Mouse (Mus musculus) hindbrain, embryonic 13.5 days (tissue): ENCODE data around the gene Chst13. TPM values are rescaled to one million over a fixed set of nuclear protein-coding genes. Genes with fewer than 3 reads are reported as not detected.

Source experiments
- ATAC-seq: fragments of 200-750 bp; cut with Nextera tagmentation; 2 replicates; pipeline ENCODE4 v1.8.0; 2017; ENCODE audit warnings: moderate TSS enrichment; ENCODE audit not compliant: low FRiP score
- H3K27ac ChIP-seq: fragments of 300-500 bp; sonication (generic); 2 replicates; pipeline ENCODE4 v1.5.1; 2015; ENCODE audit warnings: inconsistent platforms, mild to moderate bottlenecking, moderate library complexity
- H3K27me3 ChIP-seq: fragments of 300-500 bp; sonication (generic); 2 replicates; pipeline ENCODE4 v1.6.1; 2015; ENCODE audit warnings: mild to moderate bottlenecking, inconsistent platforms
- H3K36me3 ChIP-seq: fragments of 300-500 bp; sonication (generic); 2 replicates; pipeline ENCODE4 v1.6.1; 2015; ENCODE audit warnings: mild to moderate bottlenecking, inconsistent platforms
- H3K4me1 ChIP-seq: fragments of 300-500 bp; sonication (generic); replicated peaks from 2 replicates; pipeline ENCODE4 v1.6.1; 2015; ENCODE audit warnings: inconsistent platforms
- H3K4me2 ChIP-seq: fragments of 300-500 bp; sonication (generic); 2 replicates; pipeline ENCODE4 v1.6.1; 2015; ENCODE audit warnings: inconsistent platforms, mild to moderate bottlenecking, moderate library complexity
- H3K4me3 ChIP-seq: fragments of 300-500 bp; sonication (generic); 2 replicates; pipeline ENCODE4 v1.5.1; 2015; ENCODE audit warnings: mild to moderate bottlenecking, inconsistent platforms
- H3K9ac ChIP-seq: fragments of 300-500 bp; sonication (generic); 2 replicates; pipeline ENCODE4 v1.6.1; 2015; ENCODE audit warnings: mild to moderate bottlenecking, inconsistent platforms
- H3K9me3 ChIP-seq: fragments of 300-500 bp; sonication (generic); 2 replicates; pipeline ENCODE4 v1.6.1; 2016; ENCODE audit warnings: inconsistent platforms
- WGBS: fragments of 180-500 bp; shearing (Covaris S2); methylation state at CpG from one replicate; pipeline ENCODE4 v1.1.7; 2015; 5-methylcytosine and 5-hydroxymethylcytosine counted together
- polyA plus RNA-seq: library from polyadenylated mRNA; unstranded; fragments of >200 nt; fragmentation: Nextera tagmentation; extraction: Ambion mirVana; gene quantifications from 2 replicates; pipeline ENCODE4 v1.2.1, GENCODE M21; 2015

The Chst13 gene
- polyA plus RNA-seq, 1 experiment from 2014 or later, result 0.17 TPM

DNA sequence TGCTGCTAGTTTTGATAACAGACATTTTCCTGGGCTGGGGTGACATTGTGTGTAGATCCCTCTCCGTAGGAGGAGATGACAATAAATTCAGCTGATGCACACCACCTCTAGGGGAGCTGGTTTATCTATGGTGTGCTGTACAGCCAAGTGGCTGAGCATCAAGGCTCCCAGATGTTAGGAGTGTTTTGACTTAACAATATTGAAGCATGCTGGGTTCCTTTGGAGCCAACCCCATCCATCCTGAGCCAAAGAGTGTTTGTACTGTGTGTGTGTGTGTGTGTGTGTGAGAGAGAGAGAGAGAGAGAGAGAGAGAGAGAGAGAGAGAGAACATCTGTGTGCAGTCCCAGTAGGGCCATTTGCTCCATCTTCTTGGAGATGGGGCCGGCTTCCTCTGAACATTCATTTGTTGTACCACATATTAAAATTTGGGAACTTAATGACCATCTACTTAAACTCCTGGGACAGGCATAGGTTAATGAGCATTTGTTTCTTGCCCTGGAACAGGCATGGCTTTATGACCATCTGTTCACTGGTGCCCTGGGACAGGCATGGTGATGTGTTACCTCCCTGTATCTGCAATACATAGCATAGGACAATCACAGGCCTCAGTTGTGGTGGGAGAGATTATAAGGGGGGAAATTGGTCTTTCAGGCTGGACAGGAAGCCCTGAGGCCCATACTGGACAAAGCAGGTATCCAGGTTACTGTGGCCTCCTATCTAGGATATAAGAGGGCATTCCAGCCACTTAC, 7.3 kb downstream of the Chst13 start:
- Histone ChIP-seq H3K9me3 (no peaks in the 10 kb centered on the region), H3K36me3 (no peaks in the 10 kb centered on the region), H3K27ac (no peak overlapping the region), H3K9ac (no peak overlapping the region), H3K4me2 (no peak overlapping the region), H3K4me3 (no peak overlapping the region), H3K4me1 (no peaks in the 10 kb centered on the region), H3K27me3 (no peaks in the 10 kb centered on the region)
- no peak for ATAC-seq
- 86% methylated on average over 2 of the region's 2 CpGs for WGBS

DNA sequence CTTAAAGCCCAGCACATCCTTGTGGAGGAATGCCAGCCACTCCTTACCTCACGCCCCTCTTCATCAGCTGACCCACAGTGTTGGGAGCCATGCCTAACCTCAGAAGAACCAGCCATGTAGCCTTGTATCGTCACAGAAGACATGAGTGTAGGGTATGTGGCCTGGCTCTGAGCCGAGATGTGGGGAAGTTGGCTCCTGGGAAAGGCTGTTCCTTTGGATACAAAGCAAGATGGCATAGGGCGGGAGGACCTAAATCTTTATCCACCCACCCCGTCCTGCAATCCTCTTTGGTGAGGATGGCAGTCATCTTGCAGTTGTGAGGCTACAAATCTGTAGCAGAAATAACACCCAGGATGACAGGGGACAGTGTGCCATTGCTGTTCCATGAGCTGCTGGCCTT, 9.0 kb downstream of the Chst13 start:
- Histone ChIP-seq H3K4me1 (no peaks in the 10 kb centered on the region), H3K27me3 (no peaks in the 10 kb centered on the region), H3K9ac (no peak overlapping the region), H3K27ac (no peak overlapping the region), H3K9me3 (no peaks in the 10 kb centered on the region), H3K4me3 (no peak overlapping the region), H3K36me3 (no peaks in the 10 kb centered on the region), H3K4me2 (no peak overlapping the region)
- no peak for ATAC-seq
- WGBS, result 90% methylated on average over 5 of the region's 5 CpGs

DNA sequence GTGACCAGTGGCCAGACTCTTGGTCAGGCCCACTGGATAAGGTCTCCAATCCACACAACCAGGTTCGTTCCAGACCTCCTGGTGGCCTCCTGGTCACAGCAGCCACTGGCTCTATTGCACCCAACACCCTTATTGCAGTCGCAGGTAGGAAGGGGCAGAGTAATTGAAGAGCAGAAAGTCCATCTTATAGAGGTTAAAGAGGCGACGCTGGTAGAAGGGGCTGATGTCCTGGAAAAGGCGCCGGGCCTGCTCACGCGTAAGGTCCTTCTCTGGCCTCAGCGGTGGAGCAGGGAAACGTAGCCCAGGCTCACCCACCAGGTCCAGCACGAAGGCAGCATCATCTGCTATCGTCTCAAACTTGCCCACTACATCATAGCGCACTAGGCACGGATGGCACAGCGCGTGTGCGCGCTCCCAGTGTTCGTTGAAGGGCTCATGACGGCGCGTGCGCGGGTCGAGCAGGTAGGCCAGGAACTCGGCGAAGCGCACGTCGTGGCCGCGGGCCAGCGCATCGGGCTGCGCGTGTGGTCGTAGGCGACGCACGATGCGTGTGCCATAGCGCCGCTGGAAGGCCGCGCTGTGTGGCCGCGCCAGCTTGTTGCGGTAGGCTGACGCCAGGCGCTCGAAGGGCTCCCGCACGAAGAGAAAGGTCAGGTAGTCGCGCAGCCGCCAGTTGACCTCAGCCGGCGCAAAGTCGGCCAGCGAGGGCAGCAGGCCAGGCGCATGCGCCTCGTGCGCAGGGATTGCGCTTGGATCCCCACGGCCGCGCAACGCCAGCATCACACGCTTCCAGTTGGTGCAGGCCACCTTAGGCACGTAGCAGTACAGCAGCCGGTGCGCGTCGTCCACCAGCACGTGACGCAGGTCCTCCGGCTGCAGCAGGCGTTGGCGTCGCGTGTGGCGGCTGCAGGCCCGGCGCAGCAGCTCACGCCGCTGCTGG, 15.9 kb downstream of the Chst13 start:
- H3K4me2 ChIP-seq, result no peak overlapping the region
- H3K9me3 ChIP-seq, result peaks cover 9% of the 10 kb centered on the region; the same call in 1 of the 2 replicates
- H3K27ac ChIP-seq, result no peak overlapping the region
- no peaks in the 10 kb centered on the region for H3K4me1 ChIP-seq
- ATAC-seq, result no peak
- no peak overlapping the region for H3K9ac ChIP-seq
- no peaks in the 10 kb centered on the region for H3K36me3 ChIP-seq
- 88% methylated on average over 87 of the region's 87 CpGs for WGBS
- no peak overlapping the region for H3K4me3 ChIP-seq
- H3K27me3 ChIP-seq, result no peaks in the 10 kb centered on the region

DNA sequence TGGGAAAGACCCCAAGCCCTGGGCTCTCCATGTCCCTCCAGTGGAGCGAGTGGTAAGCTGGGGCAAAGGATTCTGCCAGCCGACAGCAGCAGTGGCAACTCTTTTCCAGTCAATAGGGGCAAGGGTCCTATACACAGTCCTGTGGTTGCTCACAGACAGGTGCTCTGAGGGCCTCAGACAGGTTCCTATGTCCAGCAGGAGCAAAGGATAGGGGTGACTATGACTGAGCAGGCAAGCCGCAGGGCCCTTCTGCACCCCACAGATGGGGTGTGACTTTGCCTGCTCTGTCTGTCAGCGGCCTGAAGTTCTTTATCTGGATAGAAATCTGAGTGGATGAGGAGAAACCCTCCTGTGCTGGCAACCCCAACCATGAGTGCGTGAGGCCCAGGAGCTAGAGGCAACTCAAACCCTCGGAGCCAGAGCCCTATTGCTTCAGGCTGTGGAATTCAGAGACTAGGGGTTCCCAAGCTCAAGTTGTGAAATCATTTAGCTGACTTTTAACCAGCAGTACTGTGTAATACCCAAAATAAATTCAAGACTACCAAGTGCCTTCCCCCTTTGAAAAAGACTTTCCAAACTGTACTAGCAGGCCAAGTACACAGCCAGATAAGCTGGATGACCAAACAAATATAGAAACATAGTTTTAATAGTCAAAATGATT, 18.5 kb downstream of the Chst13 start:
- H3K27me3 ChIP-seq, result no peaks in the 10 kb centered on the region

DNA sequence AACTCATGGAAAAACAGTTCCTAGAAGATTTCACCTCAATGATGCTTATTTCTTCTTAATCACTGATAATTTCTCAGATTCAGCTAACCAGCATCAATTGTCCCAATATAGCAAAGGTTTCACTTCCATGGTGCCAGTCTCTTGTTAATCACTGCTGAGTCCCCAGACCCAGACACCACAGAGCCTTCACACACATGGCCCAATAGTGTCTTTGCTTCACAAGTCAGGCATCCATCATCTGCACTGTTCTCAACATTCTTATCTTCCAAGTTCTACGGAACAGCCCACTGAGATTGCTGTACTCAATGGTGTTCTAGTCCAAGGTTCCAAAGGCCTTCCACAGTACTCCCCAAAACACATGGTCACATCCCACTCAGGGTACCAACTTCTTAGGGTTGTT, 24.1 kb downstream of the Chst13 start, which contains the start of gene BC048671:
Gene BC048671 (plus strand): TSS at position 301 of the 400 bp plus-strand sequence.
- Histone ChIP-seq H3K27ac (no peak within 1 kb of the TSS), H3K36me3 (no peaks in the 10 kb centered on the region), H3K4me3 (no peak within 1 kb of the TSS), H3K9ac (no peak within 1 kb of the TSS), H3K27me3 (no peaks in the 10 kb centered on the region), H3K4me1 (no peaks in the 10 kb centered on the region), H3K9me3 (no peaks in the 10 kb centered on the region), H3K4me2 (no peak within 1 kb of the TSS)
- 89% methylated on average over 1 of the region's 1 CpGs for WGBS
- ATAC-seq, result no peak

More for the DNA sequence above, 18.5 kb downstream of the Chst13 start:
- Histone ChIP-seq H3K9me3 (peaks cover 9% of the 10 kb centered on the region; the same call in 1 of the 2 replicates), H3K4me3 (no peak overlapping the region), H3K9ac (no peak overlapping the region), H3K36me3 (no peaks in the 10 kb centered on the region), H3K27ac (no peak overlapping the region), H3K4me2 (no peak overlapping the region), H3K4me1 (no peaks in the 10 kb centered on the region)
- ATAC-seq, result no peak
- WGBS, result 88% methylated on average over 6 of the region's 6 CpGs

DNA sequence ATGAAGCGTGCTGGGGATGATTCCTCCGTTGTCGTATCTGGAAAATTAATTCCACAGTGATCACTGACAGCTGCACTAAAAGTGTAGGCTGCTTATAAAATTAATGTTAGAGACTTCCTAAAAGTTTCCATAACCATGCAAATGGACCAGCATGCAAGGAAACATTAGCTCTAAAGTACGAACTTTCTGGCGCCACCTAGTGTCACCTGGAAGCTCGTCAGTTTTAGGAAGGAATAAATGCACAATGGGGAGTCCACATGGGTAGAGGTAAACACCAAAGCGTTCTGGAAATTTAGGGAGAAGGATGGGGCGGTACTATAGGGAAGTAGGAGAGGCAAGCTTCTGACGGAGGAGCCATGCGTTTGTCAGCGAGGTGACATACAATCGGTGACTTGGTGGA, 36.7 kb downstream of the Chst13 start:
- Histone ChIP-seq H3K9ac (no peak overlapping the region), H3K27ac (no peak overlapping the region), H3K4me3 (no peak overlapping the region), H3K27me3 (no peaks in the 10 kb centered on the region), H3K9me3 (peaks cover 12% of the 10 kb centered on the region), H3K36me3 (no peaks in the 10 kb centered on the region), H3K4me1 (no peaks in the 10 kb centered on the region), H3K4me2 (no peak overlapping the region)
- ATAC-seq, result no peak
- 55% methylated on average over 12 of the region's 12 CpGs for WGBS

Other genes starting within 250 kb of the Chst13 start
- gene Vmn1r49, start 246.7 kb downstream of the Chst13 start, polyA plus RNA-seq, result not detected in 2 replicates
- not detected in 2 replicates for gene Vmn1r50, start 223.8 kb downstream of the Chst13 start, polyA plus RNA-seq
- gene Vmn1r51, start 202.6 kb downstream of the Chst13 start, polyA plus RNA-seq, result not detected in 2 replicates
- gene Vmn1r52, start 150.4 kb downstream of the Chst13 start, polyA plus RNA-seq, result not detected in 2 replicates
- gene V1ra8, start 122.4 kb downstream of the Chst13 start, polyA plus RNA-seq, result not detected in 2 replicates
- not detected in 2 replicates for gene Vmn1r53, start 100.7 kb downstream of the Chst13 start, polyA plus RNA-seq
- not detected in 2 replicates for gene Vmn1r54, start 78.9 kb downstream of the Chst13 start, polyA plus RNA-seq
- not detected in 2 replicates for gene BC048671, start 24.0 kb downstream of the Chst13 start, polyA plus RNA-seq
- not detected in 2 replicates for gene Uroc1, start 8.1 kb upstream of the Chst13 start, polyA plus RNA-seq
- 10.5 and 11.2 TPM in 2 replicates for gene Zxdc, start 44.3 kb upstream of the Chst13 start, polyA plus RNA-seq
- 6.7 and 6.9 TPM in 2 replicates for gene Cfap100, start 103.6 kb upstream of the Chst13 start, polyA plus RNA-seq
- 10.2 and 10.5 TPM in 2 replicates for gene Klf15, start 137.4 kb upstream of the Chst13 start, polyA plus RNA-seq
- gene Aldh1l1, start 161.2 kb upstream of the Chst13 start, polyA plus RNA-seq, result 44.8 and 45.3 TPM in 2 replicates